Mouse (Mus musculus) megakaryocyte-erythroid progenitor cell, adult 5-6 weeks (primary cell): Measurements from ENCODE around the gene Slx4ip. TPM values are rescaled to one million over a fixed set of nuclear protein-coding genes. Genes with fewer than 3 reads are reported as not detected.

ENCODE experiments used
- ATAC-seq: replicated peaks from 2 replicates; pipeline ENCODE4 v1.8.0; 2016; ENCODE audit warnings: mild to moderate bottlenecking, inconsistent platforms; ENCODE audit not compliant: severe bottlenecking, poor library complexity, low FRiP score, low TSS enrichment
- total RNA-seq, 2 experiments: library from RNA; stranded (forward) in 1 of 2; stranded (reverse) in 1 of 2; fragments of 200-1000, 215-1000 nt in 1 of 2; fragments of >200 nt in 1 of 2; fragmentation: Nextera tagmentation in 1 of 2; gene quantifications; 2 replicates each; pipeline ENCODE4 v1.2.3; 2014 to 2017

Gene Slx4ip
- total RNA-seq, 2 experiments from 2014 or later = 5.4 to 9.1 TPM

DNA sequence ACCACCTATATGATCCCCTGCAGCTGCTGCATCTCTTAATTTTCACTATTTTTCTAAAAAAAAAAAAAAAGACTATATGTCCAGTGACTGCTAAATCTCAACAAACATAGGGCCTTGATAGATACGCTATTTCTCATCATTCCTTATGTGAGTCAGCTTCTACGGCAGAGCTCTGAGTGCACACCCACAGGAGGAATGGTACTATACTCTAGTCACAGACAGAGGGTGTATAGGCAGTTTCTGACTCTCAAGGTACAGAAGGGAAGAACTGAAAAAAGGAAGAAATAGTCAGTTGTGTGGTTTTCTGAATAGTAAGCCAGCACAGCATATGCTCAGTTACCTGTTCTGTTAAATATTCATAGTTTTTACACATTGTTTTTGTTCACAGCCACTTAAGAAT lies 123.4 kb downstream of the Slx4ip start:
- no peak for ATAC-seq

DNA sequence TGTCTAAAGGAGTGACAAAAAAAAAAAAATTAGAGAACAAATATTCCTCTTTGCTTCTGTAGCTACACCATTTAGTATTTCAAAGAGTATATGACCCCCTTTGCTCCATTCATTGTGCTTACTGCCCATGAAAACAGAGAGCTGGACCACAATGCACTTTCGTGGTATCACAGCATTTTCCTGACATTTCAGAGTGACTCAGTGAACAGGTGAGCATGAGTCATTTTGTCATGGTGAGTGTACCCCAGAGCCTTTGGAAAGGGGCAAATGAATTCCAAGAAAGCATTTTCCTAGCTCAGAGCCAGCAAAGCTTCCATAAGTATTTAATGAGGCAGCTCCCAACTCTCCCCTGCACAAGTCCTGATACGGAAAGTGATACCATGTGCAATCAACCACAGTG lies 153.1 kb downstream of the Slx4ip start:
- no peak for ATAC-seq

DNA sequence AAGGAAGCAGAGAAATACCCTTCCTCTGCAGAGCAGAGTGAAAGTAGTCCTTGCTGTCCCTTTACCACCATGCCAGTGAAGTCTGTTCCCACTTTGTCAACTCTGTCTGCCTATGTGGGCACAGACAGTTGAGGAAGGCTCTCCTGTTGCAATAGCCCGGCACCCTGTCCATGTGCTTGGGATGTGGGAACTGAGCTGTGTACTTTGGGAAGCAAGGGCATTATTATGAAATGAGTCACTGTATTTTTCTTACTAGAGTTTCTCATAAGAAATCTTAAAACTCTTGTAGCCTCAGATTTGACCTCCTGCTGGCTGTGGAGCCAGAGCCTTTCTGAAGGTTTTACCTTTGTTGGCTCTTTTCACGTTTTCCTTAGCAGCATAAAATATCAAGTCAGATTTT lies 158.3 kb downstream of the Slx4ip start:
- no peak for ATAC-seq

DNA sequence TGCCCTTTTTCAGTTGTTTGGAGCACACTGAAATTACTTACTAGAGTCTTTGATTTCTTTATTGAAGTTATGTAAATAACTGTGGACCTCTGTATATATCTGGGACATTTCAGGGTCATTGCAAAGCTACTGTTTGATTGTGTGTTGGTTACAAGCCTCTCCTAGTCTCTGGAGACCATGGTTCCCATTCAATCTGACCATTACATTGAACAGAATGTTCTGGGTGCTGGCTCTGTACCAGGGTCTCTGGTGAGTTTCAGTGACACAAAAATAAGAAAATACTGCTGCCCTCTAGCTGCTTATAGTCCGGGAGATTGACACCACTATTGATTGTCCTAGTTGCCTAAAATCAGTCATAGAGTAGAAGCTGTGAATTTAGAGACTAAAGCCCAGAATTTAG lies 158.9 kb downstream of the Slx4ip start:
- no peak for ATAC-seq

DNA sequence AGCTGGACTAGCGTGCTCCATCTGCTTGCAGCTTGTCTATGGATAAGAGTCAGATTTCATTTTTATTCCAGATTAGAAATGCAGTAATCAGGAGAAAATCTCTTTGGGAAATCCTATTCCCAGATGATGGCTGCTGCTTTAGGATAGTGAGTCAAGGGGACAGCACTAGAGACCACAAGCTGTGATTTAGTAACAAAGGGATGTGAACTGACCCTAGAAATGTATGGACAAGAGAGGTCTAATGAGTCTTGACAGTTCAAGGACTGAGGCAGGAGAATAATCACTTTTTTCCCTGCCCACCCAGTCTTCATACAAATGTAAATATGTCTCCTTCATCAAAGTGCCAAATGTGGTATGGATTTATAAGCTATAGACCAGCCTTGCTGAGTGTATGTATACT lies 172.8 kb downstream of the Slx4ip start:
- no peak for ATAC-seq

DNA sequence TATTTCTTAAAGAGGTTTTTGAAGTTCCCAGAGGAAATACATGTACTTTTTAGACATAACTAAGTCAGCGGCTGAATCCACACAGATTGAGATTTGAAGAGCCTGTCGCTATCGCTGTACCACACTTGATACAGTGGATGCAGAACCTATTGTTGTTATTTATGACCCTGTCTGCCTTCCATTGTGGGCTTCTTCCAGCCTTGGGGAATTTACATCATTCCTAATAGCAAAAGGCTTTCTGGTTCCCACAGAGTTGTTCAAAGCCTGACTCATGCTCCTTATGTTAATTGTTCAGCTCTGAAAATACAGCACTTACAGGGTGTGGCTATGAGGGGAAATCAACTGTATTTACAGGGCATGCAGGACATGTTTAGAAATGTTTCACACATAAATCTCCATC lies 173.5 kb downstream of the Slx4ip start:
- no peak for ATAC-seq

DNA sequence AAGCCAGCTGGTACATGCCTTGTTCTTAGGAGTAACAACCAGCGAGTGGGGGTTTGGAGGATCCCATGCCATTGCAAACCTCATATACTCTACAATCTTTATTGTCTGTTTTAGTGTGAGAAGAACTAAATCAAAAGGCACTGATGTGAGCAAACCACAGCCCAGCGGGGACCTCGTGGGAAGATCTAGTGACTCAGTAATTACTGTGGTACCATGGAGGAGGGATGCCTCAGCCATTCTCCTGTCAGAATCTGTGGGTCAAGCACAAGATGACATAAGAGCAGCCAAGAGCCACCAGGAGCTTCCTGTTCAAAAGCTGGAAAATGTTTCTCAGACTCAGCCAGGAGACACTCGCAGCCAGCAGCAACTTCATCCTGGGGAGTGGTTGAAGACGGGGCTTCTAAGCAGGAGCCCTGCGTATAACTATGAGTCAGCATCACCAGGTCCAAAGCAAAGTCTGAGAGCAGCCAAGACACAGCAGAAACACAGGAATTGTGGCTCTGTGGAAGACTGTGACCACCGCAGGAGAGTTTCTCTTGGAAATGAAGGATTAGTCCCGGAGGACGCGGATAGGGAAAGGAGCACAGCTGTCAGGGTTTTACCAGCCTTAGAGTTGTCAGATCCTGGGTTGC lies 176.6 kb downstream of the Slx4ip start:
- ATAC-seq = no peak

DNA sequence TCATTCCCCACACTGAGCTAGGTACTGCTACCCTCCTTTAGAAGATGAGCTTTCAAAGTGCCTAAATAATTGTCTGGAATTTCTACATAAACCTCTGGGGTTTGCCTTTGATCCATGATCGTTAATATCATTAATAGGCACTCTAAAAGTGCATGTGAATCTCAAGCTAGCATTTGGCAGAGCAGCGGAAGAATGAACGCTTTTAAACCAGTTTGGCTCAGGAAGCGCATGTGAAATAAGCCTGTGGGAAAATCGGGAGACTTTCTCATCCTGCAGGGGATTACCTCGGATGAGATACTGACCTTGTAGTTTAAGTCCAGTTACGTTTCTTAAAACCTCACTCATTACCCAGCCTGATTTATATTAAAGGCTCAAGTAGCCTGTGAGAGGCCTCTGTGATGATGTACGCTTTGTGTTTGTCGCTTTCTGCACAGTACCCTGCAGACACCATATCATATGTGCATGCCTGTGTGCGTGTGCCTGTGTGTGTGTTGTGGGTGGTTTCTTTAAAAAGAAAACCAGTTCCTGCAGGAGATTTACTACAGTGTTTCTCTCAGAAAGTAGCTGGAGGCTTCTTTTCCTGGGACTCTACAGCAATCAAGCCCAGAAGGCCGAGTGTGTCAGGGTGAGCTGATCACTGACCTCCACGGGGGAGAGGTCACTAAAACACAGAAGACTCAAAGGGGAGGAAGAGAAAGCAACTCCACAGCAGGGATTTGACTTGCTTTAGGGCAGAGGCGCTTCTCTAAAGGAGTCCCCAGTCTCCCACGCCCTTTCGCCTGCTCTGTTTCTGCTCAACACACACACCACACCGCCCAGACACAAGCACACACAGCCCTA lies 182.7 kb downstream of the Slx4ip start:
- no peak for ATAC-seq

DNA sequence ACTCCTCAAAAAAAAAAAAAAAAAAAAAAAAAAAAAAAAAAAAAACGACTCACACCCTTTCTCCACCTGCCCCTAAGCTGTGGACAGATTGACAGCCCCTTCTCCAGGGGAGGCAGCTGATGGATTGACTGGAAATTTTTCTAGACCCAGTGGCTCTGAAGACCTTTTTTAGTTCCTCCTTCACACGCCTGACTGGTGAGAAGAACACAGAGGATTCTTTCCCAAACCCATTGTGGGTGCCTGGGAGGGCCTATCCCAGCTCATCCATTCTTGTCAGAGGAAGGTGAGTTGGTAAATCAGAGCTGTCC lies 183.2 kb downstream of the Slx4ip start:
- ATAC-seq = no peak

DNA sequence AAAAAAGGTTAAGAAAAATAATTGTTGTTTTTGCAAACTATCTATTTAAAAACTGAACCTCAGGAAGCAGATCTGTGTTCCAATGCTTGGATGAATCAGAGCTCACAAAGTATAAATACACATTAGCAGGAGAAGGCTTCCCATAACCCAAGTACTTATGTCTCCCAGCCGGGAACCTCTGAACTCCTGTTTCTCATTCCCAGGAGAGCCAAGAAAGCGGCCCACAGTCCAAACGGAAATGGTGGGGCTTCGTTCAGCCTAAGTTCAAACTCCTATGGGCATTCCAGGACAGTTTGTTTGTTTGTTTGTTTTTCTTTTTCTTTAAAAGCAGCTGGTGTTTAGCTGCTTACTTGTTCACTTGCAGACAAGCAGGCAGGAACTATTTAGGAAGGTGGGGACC lies 187.8 kb downstream of the Slx4ip start:
- ATAC-seq = no peak

DNA sequence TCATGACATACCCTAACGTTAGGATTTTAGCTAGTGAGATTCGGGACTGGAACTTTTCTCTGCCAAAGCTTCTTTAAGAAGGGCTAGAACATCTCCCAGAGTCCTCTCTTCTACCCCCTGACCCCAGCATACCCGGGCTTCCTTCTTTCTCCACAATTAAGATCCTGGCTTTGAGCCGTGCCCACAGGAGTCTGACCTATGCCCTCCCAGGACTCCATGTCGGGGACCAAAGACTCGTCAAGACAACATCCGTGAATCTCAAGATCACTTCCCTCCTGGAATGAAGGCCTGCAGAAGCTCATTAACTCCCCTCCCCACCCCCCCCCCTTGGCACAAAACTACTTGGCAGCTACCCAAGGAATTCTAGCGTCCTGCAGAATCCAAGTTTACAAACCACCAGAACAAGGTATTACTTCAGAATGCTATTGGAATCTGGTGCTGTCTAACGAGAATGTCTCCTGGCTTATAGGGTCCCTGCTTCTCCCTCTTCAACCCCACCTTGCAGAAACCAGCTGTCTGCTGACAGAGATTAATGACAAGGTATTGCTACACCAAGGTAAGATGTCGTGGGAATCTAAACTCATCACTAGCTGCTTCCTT lies 188.8 kb downstream of the Slx4ip start:
- ATAC-seq = no peak

DNA sequence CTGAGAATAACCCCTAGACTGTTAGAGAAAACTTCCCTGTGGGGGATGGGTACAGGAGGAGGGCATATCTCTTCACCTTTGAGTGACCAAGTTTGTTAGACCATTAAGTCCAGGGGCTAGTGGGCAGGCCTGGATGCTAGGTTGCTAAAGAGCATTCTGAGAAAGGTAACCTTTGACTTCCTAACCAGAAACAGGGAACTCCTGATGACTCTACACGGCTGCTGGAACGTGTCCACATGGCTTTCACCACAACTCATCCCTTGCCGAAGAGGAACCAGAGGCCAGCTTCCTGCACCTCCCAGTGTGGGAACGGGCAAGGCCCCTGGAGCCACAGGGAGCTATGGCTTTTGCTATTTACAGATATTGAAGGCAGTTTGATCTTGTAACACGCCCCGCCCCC lies 189.4 kb downstream of the Slx4ip start:
- no peak for ATAC-seq

DNA sequence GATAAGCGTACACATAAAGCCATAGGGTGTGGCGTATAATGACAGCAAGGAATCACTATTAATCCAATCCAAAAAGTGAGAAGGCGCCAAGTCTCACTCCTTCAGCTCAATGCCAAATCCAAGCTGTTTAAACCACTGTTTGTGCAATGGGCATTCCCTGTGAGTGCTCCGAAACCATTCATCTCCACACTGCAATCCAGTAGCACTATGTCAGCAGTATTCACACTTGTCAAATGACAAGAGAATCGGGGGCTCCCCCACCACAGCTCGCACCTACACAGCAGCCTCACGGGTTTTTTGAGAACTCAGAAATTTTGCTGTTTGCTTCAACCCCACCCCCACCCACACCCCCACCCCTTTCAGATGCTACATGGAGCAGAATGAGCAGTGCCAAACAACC lies 190.0 kb downstream of the Slx4ip start:
- no peak for ATAC-seq

DNA sequence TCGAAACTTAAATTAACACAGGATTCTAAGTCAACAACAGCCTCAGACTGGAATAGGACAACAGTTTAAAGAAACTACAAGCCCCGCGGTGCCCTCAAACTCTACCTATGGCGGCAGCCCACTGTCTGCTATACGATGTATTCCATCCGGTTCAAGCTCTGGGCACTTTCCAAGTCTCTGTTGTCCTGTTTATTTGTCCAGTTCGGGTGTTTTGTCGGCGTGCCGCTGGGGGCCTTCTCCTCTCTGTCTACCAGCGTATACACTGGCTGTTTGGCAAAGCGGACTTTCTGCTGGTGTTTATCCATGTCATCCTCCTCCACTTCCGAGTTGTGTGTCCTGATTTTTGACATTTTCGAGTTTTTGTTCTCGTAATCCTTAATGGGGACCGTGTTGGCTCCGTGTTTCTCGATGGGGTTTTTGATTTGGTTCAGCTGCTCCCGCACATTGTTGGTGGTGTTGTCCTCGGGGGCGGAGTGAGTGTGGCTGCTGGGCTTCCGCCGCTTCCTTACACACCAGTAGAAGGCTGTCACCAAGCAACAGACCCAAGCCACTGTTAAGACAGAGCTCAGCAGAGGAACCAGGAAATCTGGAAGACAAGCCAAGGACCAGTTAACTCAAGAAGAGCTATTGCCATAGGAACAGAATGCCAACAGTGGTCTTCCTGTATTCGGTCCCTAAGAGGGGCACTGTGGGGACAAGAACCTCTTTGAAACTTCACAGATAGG lies 192.0 kb downstream of the Slx4ip start:
- ATAC-seq = no peak

DNA sequence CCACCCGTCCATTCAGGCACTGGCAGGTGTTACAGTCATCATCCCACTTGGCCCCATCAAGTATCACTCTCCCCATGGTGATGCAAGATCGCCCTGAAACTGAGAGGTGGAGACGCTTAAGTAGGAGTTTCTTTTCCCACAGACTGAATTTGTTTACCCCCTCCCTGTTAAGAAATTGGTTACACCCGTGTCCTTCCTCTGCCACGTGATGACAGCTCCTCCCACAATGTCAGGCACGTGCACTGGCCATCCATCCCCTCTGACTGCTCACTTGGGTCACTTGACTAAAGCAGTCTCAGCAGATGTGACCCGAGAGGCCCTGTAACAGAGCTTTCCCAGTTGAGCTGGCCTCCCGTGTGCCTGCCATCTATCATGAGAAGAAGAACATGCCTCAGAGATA lies 194.2 kb downstream of the Slx4ip start:
- no peak for ATAC-seq

DNA sequence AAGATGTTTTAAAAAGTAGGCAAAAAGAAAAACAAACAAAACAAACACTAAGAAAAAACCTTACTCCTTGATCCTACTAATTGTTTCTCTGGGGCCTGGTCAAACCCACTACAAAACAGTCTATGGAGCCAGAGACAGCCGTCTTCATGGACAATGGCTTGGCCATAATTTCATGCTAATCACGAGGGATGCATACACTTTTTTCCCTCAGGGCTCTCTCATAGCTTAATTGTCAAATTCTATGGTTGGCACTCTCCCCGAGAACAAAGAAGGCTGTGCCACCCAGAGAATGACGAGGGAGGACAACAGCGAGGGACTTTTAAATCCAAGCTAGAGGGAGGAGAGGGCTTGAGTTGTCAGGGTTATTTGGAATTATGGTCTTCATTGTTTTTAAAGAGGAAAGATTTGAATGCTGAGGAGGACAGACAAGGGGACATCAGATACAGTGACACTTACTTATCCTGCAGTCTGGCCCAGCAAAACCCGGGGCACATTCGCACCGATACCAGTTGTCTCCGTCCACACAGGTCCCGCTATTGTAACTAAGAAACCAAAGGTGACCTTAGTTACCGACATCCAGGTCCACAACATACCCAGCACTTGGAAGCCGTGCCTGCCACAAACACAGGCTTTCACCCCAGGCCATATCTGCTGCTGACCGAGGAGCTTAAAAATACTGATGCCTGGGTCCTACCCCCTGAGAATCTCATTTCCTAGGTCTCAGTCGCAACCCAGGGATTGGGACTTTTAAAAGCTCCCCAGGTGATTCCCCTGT lies 195.8 kb downstream of the Slx4ip start:
- no peak for ATAC-seq

DNA sequence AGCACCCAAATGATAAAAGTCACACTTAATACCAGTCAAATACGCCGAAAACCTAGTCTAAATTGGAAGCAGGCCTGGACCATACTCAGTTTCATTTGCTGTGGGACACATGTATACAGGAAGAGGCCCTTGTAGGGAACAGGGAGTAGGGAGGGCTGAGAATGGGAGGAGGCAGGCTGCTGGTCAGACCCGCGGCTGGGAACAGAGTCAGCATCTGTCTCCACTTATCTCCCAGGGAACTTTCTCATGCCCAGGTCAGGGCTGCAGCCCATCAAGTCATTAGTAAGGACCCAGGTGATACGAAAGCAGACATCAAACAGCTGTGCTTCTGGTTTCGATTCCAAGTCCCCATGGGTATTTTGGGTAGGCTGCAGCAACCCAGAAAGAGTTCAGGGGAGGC lies 196.7 kb downstream of the Slx4ip start:
- ATAC-seq = no peak

DNA sequence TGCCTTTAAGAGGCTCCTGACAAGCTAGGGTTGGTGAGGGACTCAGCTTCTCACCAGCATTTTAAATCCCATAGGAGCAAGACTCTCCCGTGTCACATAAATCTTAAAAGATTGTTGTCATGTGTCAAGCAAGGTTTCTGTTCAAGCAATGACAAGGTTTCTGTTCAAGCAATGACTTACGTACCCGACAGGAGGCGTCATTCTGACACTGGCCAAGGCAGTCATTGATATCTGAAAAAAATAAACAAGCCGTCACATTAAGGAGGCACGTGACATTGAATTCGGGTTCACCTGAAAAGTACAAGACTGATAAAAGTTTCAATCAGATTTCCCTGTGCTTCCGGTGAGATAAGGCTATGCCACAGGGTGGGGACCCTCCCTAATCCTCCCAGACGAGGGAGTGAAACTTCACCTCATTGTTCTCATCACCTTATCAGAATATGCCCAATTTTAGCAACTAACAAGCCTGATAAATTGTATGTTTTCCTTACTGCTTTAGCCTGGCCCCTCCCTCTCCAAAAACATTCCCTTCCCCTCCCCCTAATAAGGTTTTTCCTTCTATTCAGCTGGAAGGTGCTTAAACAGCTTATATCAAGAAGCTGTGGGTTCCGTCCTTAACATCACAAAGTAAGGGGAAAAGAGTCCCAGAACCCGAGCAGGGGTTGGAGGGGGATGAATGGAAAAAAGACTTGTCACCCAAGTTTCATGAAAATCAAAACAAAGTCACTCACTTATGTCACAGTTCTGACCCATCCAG lies 200.9 kb downstream of the Slx4ip start:
- no peak for ATAC-seq
